ENCODE assay signal across 16 mouse cellular contexts in the genomic region with DNA sequence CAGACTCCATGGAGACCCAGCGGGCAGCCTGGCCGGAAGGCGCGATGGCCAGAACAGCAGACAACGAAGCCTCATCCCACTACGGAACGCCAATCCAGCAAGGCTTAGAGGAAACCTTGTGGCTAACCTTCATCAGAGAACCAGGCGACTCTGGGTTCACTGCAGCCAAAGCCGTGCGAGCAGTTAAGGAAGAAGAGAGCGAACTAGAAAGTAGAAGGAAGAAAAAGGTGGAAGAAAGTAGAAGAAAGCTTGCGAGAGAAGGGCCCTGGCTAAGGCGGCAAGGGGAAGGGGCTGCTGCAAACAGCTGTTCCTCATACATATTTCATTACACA. TPM values are rescaled to one million over a fixed set of nuclear protein-coding genes. Genes with fewer than 3 reads are reported as not detected.
DNase-seq lines count a peak whose midpoint lies in the region; ATAC-seq lines count a peak whose summit lies in the region.
"Had no signal": no experiment of that assay in that cellular context is flagged by ENCODE, and none has a peak within 500 bp of the region (broad histone marks: within the 10 kb centered on the region; RNA-seq: fewer than 3 reads in every experiment).

No protein-coding gene starts in this region.

- H3K36me3 ChIP-seq in heart, embryonic 12.5 days, result no peaks in the 10 kb centered on the region
- no peaks in the 10 kb centered on the region for H3K36me3 ChIP-seq in neural tube, embryonic 11.5 days (ENCODE audit: control insufficient read depth, insufficient read depth, low read length)
- no peaks in the 10 kb centered on the region for H3K36me3 ChIP-seq in forebrain, embryonic 16.5 days (ENCODE audit: control insufficient read depth, insufficient read depth)
- no peaks in the 10 kb centered on the region for H3K36me3 ChIP-seq in midbrain, embryonic 16.5 days (ENCODE audit: control insufficient read depth, insufficient read depth, low read length)

- under 1% methylated on average over 13 of the region's 13 CpGs for WGBS in heart, embryonic 12.5 days
- under 1% methylated on average over 13 of the region's 13 CpGs for WGBS in neural tube, embryonic 11.5 days
- WGBS in forebrain, embryonic 16.5 days, result 8% methylated on average over 13 of the region's 13 CpGs
- WGBS in midbrain, embryonic 16.5 days, result under 1% methylated on average over 13 of the region's 13 CpGs

- peak overlapping the region; percentile 24; the same call in 1 of the 2 replicates for H3K4me3 ChIP-seq in heart, embryonic 12.5 days
- H3K4me3 ChIP-seq in neural tube, embryonic 11.5 days (ENCODE audit: low read depth, low read length), result no peak overlapping the region
- peak overlapping the region; percentile 14; the same call in 1 of the 2 replicates for H3K4me3 ChIP-seq in forebrain, embryonic 16.5 days (replicated peaks; ENCODE audit: low read length)
- peak overlapping the region; percentile 11; the same call in 1 of the 2 replicates for H3K4me3 ChIP-seq in midbrain, embryonic 16.5 days (ENCODE audit: low read depth, low read length)

- H3K9ac ChIP-seq in heart, embryonic 12.5 days, result no peak overlapping the region
- no peak overlapping the region for H3K9ac ChIP-seq in neural tube, embryonic 11.5 days (ENCODE audit: low read length)
- no peak overlapping the region for H3K9ac ChIP-seq in forebrain, embryonic 16.5 days (replicated peaks; ENCODE audit: low read depth, low read length)
- peak overlapping the region; percentile 39; the same call in 1 of the 2 replicates for H3K9ac ChIP-seq in midbrain, embryonic 16.5 days (ENCODE audit: low read depth, low read length)

- H3K27ac ChIP-seq in heart, embryonic 12.5 days (ENCODE audit: poor library complexity, severe bottlenecking), result no peak overlapping the region
- H3K27ac ChIP-seq in neural tube, embryonic 11.5 days (ENCODE audit: low read depth, low read length), result no peak overlapping the region
- no peak overlapping the region for H3K27ac ChIP-seq in forebrain, embryonic 16.5 days (ENCODE audit: low read length)
- H3K27ac ChIP-seq in midbrain, embryonic 16.5 days (ENCODE audit: low read length), result peak overlapping the region; percentile 59

- H3K27me3 ChIP-seq in heart, embryonic 12.5 days (replicated peaks), result peaks cover 88% of the 10 kb centered on the region
- peaks cover 92% of the 10 kb centered on the region for H3K27me3 ChIP-seq in neural tube, embryonic 11.5 days (ENCODE audit: control insufficient read depth, insufficient read depth, low read length)
- H3K27me3 ChIP-seq in forebrain, embryonic 16.5 days (replicated peaks; ENCODE audit: control insufficient read depth, insufficient read depth, low read length), result peaks cover 81% of the 10 kb centered on the region
- H3K27me3 ChIP-seq in midbrain, embryonic 16.5 days (ENCODE audit: control insufficient read depth, insufficient read depth, low read depth, low read length), result peaks cover 76% of the 10 kb centered on the region

- H3K4me2 ChIP-seq in heart, embryonic 12.5 days, result peak overlapping the region; percentile 54
- peak overlapping the region; percentile 8; the same call in 1 of the 2 replicates for H3K4me2 ChIP-seq in neural tube, embryonic 11.5 days (ENCODE audit: low read depth)
- H3K4me2 ChIP-seq in forebrain, embryonic 16.5 days (ENCODE audit: low read length), result peak overlapping the region; percentile 37
- peak overlapping the region; percentile 28 for H3K4me2 ChIP-seq in midbrain, embryonic 16.5 days (ENCODE audit: low read length)

- H3K4me1 ChIP-seq in heart, embryonic 12.5 days (replicated peaks), result peaks cover 9% of the 10 kb centered on the region
- no peaks in the 10 kb centered on the region for H3K4me1 ChIP-seq in neural tube, embryonic 11.5 days (ENCODE audit: control insufficient read depth, insufficient read depth, low read length)
- H3K4me1 ChIP-seq in forebrain, embryonic 16.5 days (replicated peaks; ENCODE audit: control insufficient read depth, insufficient read depth, low read length), result peaks cover 23% of the 10 kb centered on the region
- no peaks in the 10 kb centered on the region for H3K4me1 ChIP-seq in midbrain, embryonic 16.5 days (ENCODE audit: control insufficient read depth, insufficient read depth, low read length)

- ATAC-seq in heart, embryonic 12.5 days (ENCODE audit: insufficient number of reproducible peaks, low FRiP score), result no peak
- no peak for ATAC-seq in neural tube, embryonic 11.5 days (ENCODE audit: insufficient read depth, low FRiP score, low TSS enrichment)
- no peak for ATAC-seq in forebrain, embryonic 16.5 days
- no peak for ATAC-seq in midbrain, embryonic 16.5 days
- no peak for ATAC-seq in frontal cortex, adult (ENCODE audit: low TSS enrichment)

- DNase-seq in heart, postnatal 4 days, result no peak
- DNase-seq in neural tube, embryonic 11.5 days (ENCODE audit: low spot score), result peak; percentile 59
- no peak for DNase-seq in neural tube, embryonic 10.5 days (ENCODE audit: extremely low spot score, low spot score)
- DNase-seq in yolk sac, embryonic 10.5 days (ENCODE audit: low spot score), result no peak
- DNase-seq: cerebellum, postnatal 25 days; kidney, adult 18-20 months; lung, adult 18-20 months; thymus, postnatal 4 days had no signal

- H3K9me3 ChIP-seq in heart, embryonic 12.5 days (replicated peaks), result no peaks in the 10 kb centered on the region
- H3K9me3 ChIP-seq in neural tube, embryonic 11.5 days (ENCODE audit: control insufficient read depth, low read length), result no peaks in the 10 kb centered on the region
- no peaks in the 10 kb centered on the region for H3K9me3 ChIP-seq in forebrain, embryonic 16.5 days (ENCODE audit: control insufficient read depth, low read length)
- H3K9me3 ChIP-seq in midbrain, embryonic 16.5 days (replicated peaks; ENCODE audit: control insufficient read depth, low read length, poor library complexity, severe bottlenecking), result no peaks in the 10 kb centered on the region

RNA-seq across cellular contexts. Expression of a gene that starts 4.3 kb away (rescaled TPM):
- not detected in 2 replicates for polyA plus RNA-seq in heart, embryonic 12.5 days (2016; fragmentation: Nextera tagmentation; extraction: Ambion mirVana)
- not detected for total RNA-seq in heart, postnatal 4 days (2021)
- polyA plus RNA-seq in neural tube, embryonic 11.5 days (2014; fragmentation: Nextera tagmentation; extraction: Ambion mirVana), result 0.13 and 0.19 TPM in 2 replicates
- 15.6 and 17.6 TPM in 2 replicates for polyA plus RNA-seq in forebrain, embryonic 16.5 days (2015; fragmentation: Nextera tagmentation; extraction: Ambion mirVana)
- 19.1 and 24.2 TPM in 2 replicates for polyA plus RNA-seq in midbrain, embryonic 16.5 days (2015; fragmentation: Nextera tagmentation; extraction: Ambion mirVana)
- total RNA-seq: gastrocnemius, postnatal 4 days; megakaryocyte-erythroid progenitor cell, adult 5-6 weeks had no signal
- polyA plus RNA-seq: C2C12; stomach, embryonic 14.5 days had no signal

Comparison
In these comparisons a context has a peak if more than half of its experiments do, and no peak if none do; other contexts are left out.
1. RNA of a gene that starts 4.3 kb away (polyA plus RNA-seq): 19.1 to 24.2 TPM in midbrain, embryonic 16.5 days and 15.6 to 17.6 TPM in forebrain, embryonic 16.5 days; 0.13 to 0.19 TPM in neural tube, embryonic 11.5 days and not detected in heart, embryonic 12.5 days; every median in the first group is over 10 times any median in the second.
2. Peak in every context shown above with its lines, with median percentiles within 50 percentile points of each other: H3K4me2 ChIP-seq.